Mouse (Mus musculus) midbrain, embryonic 16.5 days (tissue): ENCODE measurements around the gene Gm49425. TPM values are rescaled to one million over a fixed set of nuclear protein-coding genes. Genes with fewer than 3 reads are reported as not detected.

Experiments
- ATAC-seq: fragments of 200-750 bp; cut with Nextera tagmentation; 2 replicates; pipeline ENCODE4 v1.8.0; 2017; ENCODE audit warnings: moderate TSS enrichment
- H3K27ac ChIP-seq: fragments of 300-500 bp; sonication (generic); 2 replicates; pipeline ENCODE4 v1.5.1; 2014; ENCODE audit warnings: mild to moderate bottlenecking, low read length, mixed read lengths
- H3K27me3 ChIP-seq: fragments of 300-500 bp; sonication (generic); 2 replicates; pipeline ENCODE4 v1.6.1; 2014; ENCODE audit warnings: low read depth, low read length, mixed read lengths; ENCODE audit not compliant: control insufficient read depth, insufficient read depth
- H3K36me3 ChIP-seq: fragments of 300-500 bp; sonication (generic); 2 replicates; pipeline ENCODE4 v1.6.1; 2014; ENCODE audit warnings: mild to moderate bottlenecking, low read length, moderate library complexity, mixed read lengths; ENCODE audit not compliant: control insufficient read depth, insufficient read depth
- H3K4me1 ChIP-seq: fragments of 300-500 bp; sonication (generic); 2 replicates; pipeline ENCODE4 v1.6.1; 2014; ENCODE audit warnings: mild to moderate bottlenecking, low read length, mixed read lengths; ENCODE audit not compliant: control insufficient read depth, insufficient read depth
- H3K4me2 ChIP-seq: fragments of 300-500 bp; sonication (generic); 2 replicates; pipeline ENCODE4 v1.6.1; 2014; ENCODE audit warnings: mild to moderate bottlenecking, low read length, mixed read lengths
- H3K4me3 ChIP-seq: fragments of 300-500 bp; sonication (generic); 2 replicates; pipeline ENCODE4 v1.5.1; 2014; ENCODE audit warnings: low read depth, mild to moderate bottlenecking, low read length, moderate library complexity, mixed read lengths
- H3K9ac ChIP-seq: fragments of 300-500 bp; sonication (generic); 2 replicates; pipeline ENCODE4 v1.6.1; 2014; ENCODE audit warnings: low read depth, low read length, mixed read lengths
- H3K9me3 ChIP-seq: fragments of 300-500 bp; sonication (generic); replicated peaks from 2 replicates; pipeline ENCODE4 v1.6.1; 2014; ENCODE audit warnings: mild to moderate bottlenecking, low read length, mixed read lengths; ENCODE audit not compliant: control insufficient read depth, poor library complexity, severe bottlenecking
- WGBS: fragments of 180-500 bp; shearing (Covaris S2); extraction: QIAGEN DNeasy Blood & Tissue Kit; methylation state at CpG from one replicate; pipeline ENCODE4 v1.1.7; 2014; 5-methylcytosine and 5-hydroxymethylcytosine counted together
- polyA plus RNA-seq: library from polyadenylated mRNA; unstranded; fragments of >200 nt; fragmentation: Nextera tagmentation; extraction: Ambion mirVana; gene quantifications from 2 replicates; pipeline ENCODE4 v1.2.1, GENCODE M21; 2015

The Gm49425 gene
- polyA plus RNA-seq, 1 experiment from 2014 or later = not detected

- ATAC-seq = no peak
- 83% methylated on average over 8 of the region's 8 CpGs for WGBS
- Histone ChIP-seq H3K27ac (no peak overlapping the region), H3K4me1 (no peaks in the 10 kb centered on the region), H3K27me3 (no peaks in the 10 kb centered on the region), H3K4me2 (no peak overlapping the region), H3K9me3 (no peaks in the 10 kb centered on the region), H3K9ac (no peak overlapping the region), H3K4me3 (no peak overlapping the region), H3K36me3 (no peaks in the 10 kb centered on the region)
These were observed 21.8 kb downstream of the Gm49425 start for GRCm38 (mm10) chr15:101495266-101495665.

- Histone ChIP-seq H3K4me2 (no peak overlapping the region), H3K27me3 (no peaks in the 10 kb centered on the region), H3K4me1 (no peaks in the 10 kb centered on the region), H3K9me3 (no peaks in the 10 kb centered on the region), H3K27ac (no peak overlapping the region), H3K9ac (no peak overlapping the region), H3K36me3 (no peaks in the 10 kb centered on the region), H3K4me3 (no peak overlapping the region)
- ATAC-seq = no peak
- WGBS = 58% methylated on average over 1 of the region's 1 CpGs
These were observed 22.9 kb downstream of the Gm49425 start for GRCm38 (mm10) chr15:101494203-101494602.

- Histone ChIP-seq H3K4me1 (no peaks in the 10 kb centered on the region), H3K27me3 (no peaks in the 10 kb centered on the region), H3K9me3 (no peaks in the 10 kb centered on the region), H3K4me3 (no peak overlapping the region), H3K4me2 (no peak overlapping the region), H3K9ac (no peak overlapping the region), H3K36me3 (no peaks in the 10 kb centered on the region), H3K27ac (no peak overlapping the region)
- ATAC-seq = no peak
- whole genome bisulfite sequencing = 93% methylated on average over 6 of the region's 6 CpGs
These were observed 23.3 kb downstream of the Gm49425 start for GRCm38 (mm10) chr15:101493713-101494112.

- no peak overlapping the region for H3K27ac ChIP-seq
- no peak for ATAC-seq
- H3K36me3 ChIP-seq = no peaks in the 10 kb centered on the region
- no peak overlapping the region for H3K4me3 ChIP-seq
- no peak overlapping the region for H3K9ac ChIP-seq
- 82% methylated on average over 8 of the region's 8 CpGs for WGBS
- no peaks in the 10 kb centered on the region for H3K9me3 ChIP-seq
- no peaks in the 10 kb centered on the region for H3K27me3 ChIP-seq
- no peaks in the 10 kb centered on the region for H3K4me1 ChIP-seq
- H3K4me2 ChIP-seq = no peak overlapping the region
These were observed 24.3 kb downstream of the Gm49425 start for GRCm38 (mm10) chr15:101492718-101493117.

- H3K4me3 ChIP-seq = no peak within 1 kb of the TSS
- H3K9ac ChIP-seq = no peak within 1 kb of the TSS
- WGBS = 60% methylated on average over 6 of the region's 6 CpGs
- H3K9me3 ChIP-seq = no peaks in the 10 kb centered on the region
- no peaks in the 10 kb centered on the region for H3K36me3 ChIP-seq
- H3K27ac ChIP-seq = no peak within 1 kb of the TSS
- H3K4me1 ChIP-seq = no peaks in the 10 kb centered on the region
- ATAC-seq = no peak
- no peak within 1 kb of the TSS for H3K4me2 ChIP-seq
- no peaks in the 10 kb centered on the region for H3K27me3 ChIP-seq
These were observed 25.6 kb downstream of the Gm49425 start, which contains the start of gene Krt83 for GRCm38 (mm10) chr15:101491431-101491830. Gene Krt83 (minus strand): TSS chr15:101491512.

- Histone ChIP-seq H3K4me3 (no peak overlapping the region), H3K27me3 (no peaks in the 10 kb centered on the region), H3K9me3 (no peaks in the 10 kb centered on the region), H3K4me1 (no peaks in the 10 kb centered on the region), H3K27ac (no peak overlapping the region), H3K9ac (no peak overlapping the region), H3K36me3 (no peaks in the 10 kb centered on the region), H3K4me2 (no peak overlapping the region)
- WGBS = 74% methylated on average over 11 of the region's 11 CpGs
- ATAC-seq = no peak
These were observed 31.0 kb downstream of the Gm49425 start for GRCm38 (mm10) chr15:101485911-101486635.

GRCm38 (mm10) chr15:101484939-101485338 lies 32.1 kb downstream of the Gm49425 start:
- Histone ChIP-seq H3K4me2 (no peak overlapping the region), H3K36me3 (no peaks in the 10 kb centered on the region), H3K27ac (no peak overlapping the region), H3K27me3 (no peaks in the 10 kb centered on the region), H3K4me1 (no peaks in the 10 kb centered on the region), H3K9ac (no peak overlapping the region), H3K9me3 (no peaks in the 10 kb centered on the region), H3K4me3 (no peak overlapping the region)
- no peak for ATAC-seq
- WGBS = 85% methylated on average over 1 of the region's 1 CpGs

- H3K9ac ChIP-seq = no peak overlapping the region
- ATAC-seq = no peak
These were observed 33.4 kb downstream of the Gm49425 start for GRCm38 (mm10) chr15:101483646-101484045.

GRCm38 (mm10) chr15:101482056-101482455 lies 35.0 kb downstream of the Gm49425 start:
- WGBS = 37% methylated on average over 4 of the region's 4 CpGs
- H3K4me2 ChIP-seq = no peak overlapping the region

More at GRCm38 (mm10) chr15:101483646-101484045, 33.4 kb downstream of the Gm49425 start:
- Histone ChIP-seq H3K27me3 (no peaks in the 10 kb centered on the region), H3K4me3 (no peak overlapping the region), H3K27ac (no peak overlapping the region), H3K4me1 (peaks cover 9% of the 10 kb centered on the region), H3K36me3 (no peaks in the 10 kb centered on the region), H3K9me3 (no peaks in the 10 kb centered on the region), H3K4me2 (no peak overlapping the region)
- 81% methylated on average over 1 of the region's 1 CpGs for WGBS

More at GRCm38 (mm10) chr15:101482056-101482455, 35.0 kb downstream of the Gm49425 start:
- peaks cover 9% of the 10 kb centered on the region for H3K4me1 ChIP-seq
- no peak overlapping the region for H3K9ac ChIP-seq
- no peaks in the 10 kb centered on the region for H3K9me3 ChIP-seq
- H3K27me3 ChIP-seq = no peaks in the 10 kb centered on the region
- no peaks in the 10 kb centered on the region for H3K36me3 ChIP-seq
- no peak for ATAC-seq
- H3K4me3 ChIP-seq = no peak overlapping the region
- H3K27ac ChIP-seq = no peak overlapping the region
